Mouse (Mus musculus): ENCODE results near the gene Gm10643. TPM values are rescaled to one million over a fixed set of nuclear protein-coding genes. Genes with fewer than 3 reads are reported as not detected.

Gene Gm10643
- total RNA-seq, 1 experiment from 2014 or later = 12.5 TPM

DNA sequence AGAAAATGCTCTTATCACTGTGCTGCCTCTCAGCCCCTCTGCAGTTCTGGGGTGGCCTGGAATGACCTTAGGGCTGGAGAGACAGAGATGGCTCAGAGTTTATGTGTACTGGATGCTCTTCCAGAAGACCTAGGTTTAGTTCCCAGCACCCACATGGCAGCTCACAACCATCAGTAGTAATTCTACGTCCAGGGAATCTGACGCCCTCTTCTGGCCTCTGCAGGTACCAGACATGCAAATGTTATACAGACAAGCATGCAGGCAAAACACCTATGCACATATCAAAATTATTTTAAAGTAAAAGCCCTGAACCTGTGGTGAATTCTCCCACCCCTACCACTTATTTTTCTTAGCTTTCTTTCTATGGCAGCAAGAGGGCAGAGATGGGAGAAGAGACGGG, 18.4 kb downstream of the Gm10643 start:
- no peak for ATAC-seq (ENCODE audit: extremely low read depth, insufficient number of reproducible peaks, low FRiP score, poor library complexity, severe bottlenecking)

- ATAC-seq (ENCODE audit: extremely low read depth, insufficient number of reproducible peaks, low FRiP score, poor library complexity, severe bottlenecking) = no peak
These were observed 20.0 kb downstream of the Gm10643 start, which contains the start of gene Rln3 for GRCm38 (mm10) chr8:84044900-84045299. Rln3 (minus strand) TSS chr8:84045000.

DNA sequence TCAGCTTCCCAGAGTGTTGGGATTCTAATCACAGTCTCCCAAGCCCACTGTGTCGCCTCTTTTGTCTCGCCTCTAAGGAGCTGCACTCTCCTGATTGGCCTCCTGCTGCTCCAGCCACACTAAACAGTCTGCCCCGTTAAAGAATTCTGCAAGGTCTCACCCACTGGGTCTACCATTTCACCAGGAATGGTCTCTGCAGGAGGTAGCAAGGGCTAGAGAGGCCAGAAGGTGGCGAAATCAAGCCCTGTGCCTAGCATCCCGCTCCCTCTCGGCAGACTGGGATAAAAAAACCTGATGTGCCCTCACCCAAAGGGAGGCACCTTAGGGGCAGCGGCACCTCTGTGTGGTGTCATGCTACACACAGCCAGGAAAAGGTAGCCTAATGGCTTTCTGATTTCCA, 20.8 kb downstream of the Gm10643 start:
- no peak for ATAC-seq (ENCODE audit: extremely low read depth, insufficient number of reproducible peaks, low FRiP score, poor library complexity, severe bottlenecking)

DNA sequence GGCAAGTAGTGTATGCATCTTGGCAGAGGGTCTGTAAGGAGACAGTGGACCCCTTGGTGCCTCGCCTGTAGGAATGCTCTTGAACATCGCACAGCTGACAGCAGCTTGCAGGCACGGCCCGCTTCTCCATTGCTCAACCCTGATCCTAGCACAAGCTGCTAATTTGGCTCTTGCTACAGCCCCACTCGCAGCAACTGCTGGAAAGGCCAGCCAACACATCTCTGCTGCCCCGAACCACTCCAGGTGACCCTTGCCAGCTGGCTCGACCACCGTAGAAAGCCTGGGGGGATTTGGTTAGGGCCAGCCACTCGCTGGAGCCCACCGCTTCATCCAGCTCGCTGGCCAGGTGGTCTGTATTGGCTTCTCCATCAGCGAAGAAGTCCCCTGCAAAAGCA, 22.0 kb downstream of the Gm10643 start:
- no peak for ATAC-seq (ENCODE audit: extremely low read depth, insufficient number of reproducible peaks, low FRiP score, poor library complexity, severe bottlenecking)

- peak; percentile 63 for ATAC-seq (ENCODE audit: extremely low read depth, insufficient number of reproducible peaks, low FRiP score, poor library complexity, severe bottlenecking)
These were observed 22.6 kb downstream of the Gm10643 start, which contains the start of gene Il27ra for GRCm38 (mm10) chr8:84042066-84042947. Il27ra (minus strand) TSS chr8:84042589.

DNA sequence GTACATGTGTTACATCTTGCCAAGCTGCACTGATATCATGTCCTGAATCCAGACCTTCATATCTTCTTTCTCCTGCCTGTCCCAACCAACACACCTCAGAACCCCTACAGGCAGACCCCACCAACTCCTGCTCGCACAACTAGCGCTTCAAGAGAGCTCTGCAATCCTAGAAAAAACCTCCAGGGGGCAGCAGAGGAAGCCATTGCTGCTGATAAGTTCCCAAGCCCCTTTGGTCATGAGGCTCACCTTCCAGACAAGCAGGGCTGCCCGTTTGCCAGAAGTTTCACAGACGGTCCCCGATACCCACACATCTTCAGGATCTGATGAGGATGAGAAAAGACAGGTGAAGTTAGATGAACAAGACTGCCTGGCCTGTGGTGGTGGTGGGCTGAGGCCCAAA, 25.9 kb downstream of the Gm10643 start:
- peak; percentile 44; the same call in 1 of the 2 replicates for ATAC-seq (ENCODE audit: extremely low read depth, insufficient number of reproducible peaks, low FRiP score, poor library complexity, severe bottlenecking)

DNA sequence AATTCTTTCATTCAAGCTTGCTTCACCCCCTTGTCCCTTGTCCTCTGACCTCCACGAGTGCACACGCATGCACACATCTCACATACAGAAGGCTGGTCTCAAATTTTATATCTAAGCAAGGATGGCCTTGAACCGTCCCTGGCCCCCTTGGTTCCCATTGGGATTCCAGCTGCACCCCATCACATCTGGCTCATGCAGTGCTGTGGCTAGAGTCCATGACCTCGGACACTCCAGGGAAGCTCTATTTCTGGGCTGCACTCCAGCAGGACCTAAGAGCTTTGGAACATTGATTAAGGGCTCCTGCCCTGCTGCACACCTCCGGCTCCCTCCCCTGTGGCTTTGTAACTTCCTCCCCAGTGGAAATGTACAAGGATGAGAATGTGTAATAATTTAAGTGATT, 26.9 kb downstream of the Gm10643 start:
- no peak for ATAC-seq (ENCODE audit: extremely low read depth, insufficient number of reproducible peaks, low FRiP score, poor library complexity, severe bottlenecking)

DNA sequence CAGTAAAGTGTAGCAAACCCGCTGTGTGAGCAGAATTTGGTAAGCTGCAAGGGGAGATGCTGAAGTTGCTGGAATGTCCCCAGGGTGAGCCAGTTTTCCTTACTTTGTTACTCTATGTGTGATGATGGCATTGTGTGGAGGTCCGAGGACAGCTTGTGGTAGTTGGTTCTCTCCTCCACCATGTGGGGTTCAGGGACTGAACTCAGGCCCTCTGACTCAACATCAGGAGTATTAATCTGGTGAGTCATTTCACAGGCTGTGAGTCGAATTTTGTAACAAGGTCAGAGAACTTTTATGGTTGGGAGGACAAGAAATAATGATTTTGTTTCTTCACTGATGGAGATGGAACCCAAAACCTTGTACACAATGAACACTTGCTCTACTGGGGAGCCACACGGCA, 32.2 kb downstream of the Gm10643 start:
- no peak for ATAC-seq (ENCODE audit: extremely low read depth, insufficient number of reproducible peaks, low FRiP score, poor library complexity, severe bottlenecking)

GRCm38 (mm10) chr8:84029272-84029671, 35.7 kb downstream of the Gm10643 start:
- ATAC-seq (ENCODE audit: extremely low read depth, insufficient number of reproducible peaks, low FRiP score, poor library complexity, severe bottlenecking) = no peak

DNA sequence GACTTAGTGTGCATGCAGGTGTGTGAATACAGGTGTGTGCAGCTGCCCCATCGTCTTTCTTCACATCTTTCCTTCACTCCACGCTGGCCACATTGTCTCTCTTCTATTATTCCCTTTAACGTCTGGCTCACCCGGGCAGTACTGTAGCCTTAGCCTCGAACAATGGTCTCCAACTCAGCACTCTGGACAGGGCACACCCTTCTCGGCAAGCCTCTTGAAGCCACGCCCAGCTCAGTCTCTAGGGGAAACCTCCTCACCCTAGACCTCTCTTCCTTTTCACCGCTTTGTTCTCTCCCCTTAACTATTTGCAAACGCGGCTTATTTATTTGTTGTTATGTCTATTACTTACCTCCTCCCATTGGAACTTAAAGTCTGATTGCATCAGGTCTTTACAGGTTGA, 37.5 kb downstream of the Gm10643 start:
- ATAC-seq (ENCODE audit: extremely low read depth, insufficient number of reproducible peaks, low FRiP score, poor library complexity, severe bottlenecking) = peak; percentile 37; the same call in 1 of the 2 replicates

GRCm38 (mm10) chr8:84025863-84026262, 39.1 kb downstream of the Gm10643 start:
- no peak for ATAC-seq (ENCODE audit: extremely low read depth, insufficient number of reproducible peaks, low FRiP score, poor library complexity, severe bottlenecking)

DNA sequence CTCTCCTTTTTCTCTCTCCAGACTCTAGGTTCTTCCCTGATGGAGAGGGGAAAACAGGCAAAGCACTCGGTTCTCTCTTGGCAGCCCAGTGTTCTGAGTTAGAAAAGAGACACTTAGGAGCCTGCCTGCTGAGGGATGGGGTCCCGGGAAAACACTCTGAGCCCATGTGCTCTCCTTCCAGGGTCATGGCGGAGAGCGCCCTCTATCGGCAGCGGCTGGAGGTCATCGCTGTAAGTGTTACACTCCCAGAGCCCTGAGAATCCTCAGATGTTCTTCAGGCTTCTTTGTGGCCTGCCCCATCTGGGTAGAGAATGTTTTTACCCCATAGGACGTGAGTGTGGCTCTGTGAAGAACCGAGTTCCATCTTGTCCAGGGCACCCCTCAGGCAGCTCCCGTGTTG, 40.8 kb downstream of the Gm10643 start:
- ATAC-seq (ENCODE audit: extremely low read depth, insufficient number of reproducible peaks, low FRiP score, poor library complexity, severe bottlenecking) = no peak

- ATAC-seq (ENCODE audit: extremely low read depth, insufficient number of reproducible peaks, low FRiP score, poor library complexity, severe bottlenecking) = no peak
These were observed 41.3 kb downstream of the Gm10643 start for GRCm38 (mm10) chr8:84023631-84024030.

DNA sequence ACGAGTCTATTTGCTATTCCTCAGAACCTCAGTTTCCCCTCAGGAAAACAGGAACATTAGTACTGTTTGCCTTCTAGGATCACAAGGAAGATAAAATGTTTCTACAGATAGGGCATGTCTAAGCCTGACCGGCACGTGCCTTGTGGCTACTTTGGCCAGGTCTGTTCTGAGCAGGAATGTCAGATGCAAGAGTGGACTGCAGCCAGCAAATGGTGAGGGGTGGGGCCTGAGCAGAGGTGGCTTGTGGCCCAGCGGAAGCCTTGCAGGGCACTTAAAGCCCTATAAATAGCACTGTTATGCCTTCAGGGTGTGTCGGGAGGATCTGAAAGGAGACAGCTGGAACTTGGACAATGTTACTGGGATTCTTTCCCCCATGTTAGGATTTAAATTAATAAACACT, 41.9 kb downstream of the Gm10643 start:
- no peak for ATAC-seq (ENCODE audit: extremely low read depth, insufficient number of reproducible peaks, low FRiP score, poor library complexity, severe bottlenecking)

DNA sequence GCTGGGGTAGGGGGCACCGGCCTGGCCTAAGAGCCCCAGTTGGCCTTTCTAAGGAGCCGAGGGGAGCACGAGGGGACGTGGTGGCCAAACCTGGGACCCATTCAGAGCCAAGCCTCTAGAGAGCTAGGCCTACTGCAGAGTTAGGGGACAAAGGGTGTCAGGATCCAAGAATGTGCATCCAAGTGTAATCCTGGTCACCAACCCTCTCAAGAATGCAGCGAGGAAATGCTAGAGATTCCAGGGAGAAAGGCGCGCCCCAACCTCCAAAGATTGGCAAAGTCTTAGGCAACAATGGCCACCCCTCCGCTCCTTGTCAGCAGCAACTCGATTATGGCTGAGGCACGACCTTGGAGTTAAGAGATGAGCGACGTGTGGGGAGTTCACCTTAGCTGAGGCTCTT, 43.4 kb downstream of the Gm10643 start:
- ATAC-seq (ENCODE audit: extremely low read depth, insufficient number of reproducible peaks, low FRiP score, poor library complexity, severe bottlenecking) = no peak

DNA sequence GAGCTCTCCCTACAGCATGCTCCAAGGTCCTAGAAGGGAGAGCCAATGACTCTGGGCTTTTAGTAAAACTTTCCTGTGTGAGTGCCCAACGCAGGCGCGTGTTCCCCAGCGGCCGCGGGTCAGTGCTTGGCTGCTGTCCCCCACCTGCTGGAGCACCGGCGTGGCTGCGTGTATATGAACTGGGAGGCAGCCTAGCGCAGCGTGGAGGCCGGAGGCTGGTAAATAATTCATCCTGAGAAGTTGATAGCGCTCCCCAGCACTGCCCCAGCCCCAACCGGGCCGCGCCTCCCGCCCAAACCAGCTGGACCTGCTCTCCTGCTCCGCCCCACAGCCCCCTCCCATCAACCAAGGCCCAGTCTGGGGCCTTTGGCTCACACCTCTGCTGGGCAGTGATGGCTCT, 43.8 kb downstream of the Gm10643 start, which contains the start of gene Palm3:
Gene Palm3 (plus strand): TSS at position 376 of the 400 bp plus-strand sequence.
- no peak for ATAC-seq (ENCODE audit: extremely low read depth, insufficient number of reproducible peaks, low FRiP score, poor library complexity, severe bottlenecking)

GRCm38 (mm10) chr8:84019738-84020137, 45.2 kb downstream of the Gm10643 start:
- ATAC-seq (ENCODE audit: extremely low read depth, insufficient number of reproducible peaks, low FRiP score, poor library complexity, severe bottlenecking) = no peak

DNA sequence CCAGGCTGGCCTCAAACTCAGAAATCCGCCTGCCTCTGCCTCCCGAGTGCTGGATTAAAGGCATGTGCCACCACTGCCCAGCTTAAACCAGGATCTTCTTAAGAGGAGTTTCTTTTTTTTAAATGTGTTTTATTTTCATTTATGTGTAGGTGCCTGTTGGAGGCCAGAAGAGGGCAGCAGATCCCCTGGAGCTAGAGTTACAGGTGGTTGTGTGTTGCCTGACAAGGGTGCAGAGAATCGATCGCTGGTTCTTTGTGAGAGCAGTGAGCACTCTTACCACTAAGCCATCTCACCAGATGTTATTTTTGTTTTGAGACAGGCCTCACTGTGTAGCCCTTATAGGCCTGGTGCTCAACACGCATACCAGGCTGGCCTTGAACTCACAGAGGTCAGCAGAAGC, 49.1 kb downstream of the Gm10643 start:
- ATAC-seq (ENCODE audit: extremely low read depth, insufficient number of reproducible peaks, low FRiP score, poor library complexity, severe bottlenecking) = no peak

All from neutrophil, adult 5-6 weeks (primary cell).